Mouse (Mus musculus): ENCODE measurements at regions not wholly inside any gene's neighbourhood (a gene's known extent, or its start where the extent isn't known, plus 50 kb on each side); places are given as distances from the start of the nearest gene placed in this dataset.

DNA sequence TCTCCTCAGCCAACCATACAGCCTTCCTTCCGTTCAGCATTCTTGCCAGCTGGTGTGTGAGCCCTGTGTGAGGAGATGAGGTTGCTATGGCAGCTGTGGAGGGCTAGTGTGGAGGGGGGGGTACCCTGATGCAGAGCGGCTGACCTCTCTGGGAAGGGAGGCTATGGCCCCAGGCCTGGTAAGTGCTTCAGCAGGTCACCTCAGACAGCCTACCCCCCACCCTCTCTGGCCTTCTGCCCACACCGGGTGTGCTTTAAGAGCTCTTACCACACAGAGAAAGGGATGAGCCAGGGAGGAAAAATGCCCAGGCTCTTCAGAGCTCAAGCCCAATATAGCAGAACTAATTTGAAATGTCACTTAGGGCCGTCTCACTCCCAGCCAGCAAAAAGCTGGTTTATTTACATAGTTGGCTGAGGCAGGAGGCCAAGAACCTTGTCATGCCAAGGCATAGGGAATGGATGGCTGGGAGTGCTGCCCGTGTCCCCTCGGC lies 69.1 kb upstream of the Pja1 start:
- 47% methylated on average over 6 of the region's 6 CpGs for WGBS
- H3K4me3 ChIP-seq, result no peak overlapping the region
- peaks cover 6% of the 10 kb centered on the region for H3K27me3 ChIP-seq
- ATAC-seq (replicated peaks; ENCODE audit: insufficient number of reproducible peaks, insufficient read depth, low FRiP score, low read depth), result peak; percentile 60; the same call in 1 of the 2 replicates
- no peaks in the 10 kb centered on the region for H3K36me3 ChIP-seq
- no peak overlapping the region for H3K4me2 ChIP-seq
- H3K4me1 ChIP-seq (replicated peaks), result peaks cover 9% of the 10 kb centered on the region; the same call in 1 of the 2 replicates
- no peaks in the 10 kb centered on the region for H3K9me3 ChIP-seq (replicated peaks)
- no peak overlapping the region for H3K9ac ChIP-seq
- no peak overlapping the region for H3K27ac ChIP-seq

DNA sequence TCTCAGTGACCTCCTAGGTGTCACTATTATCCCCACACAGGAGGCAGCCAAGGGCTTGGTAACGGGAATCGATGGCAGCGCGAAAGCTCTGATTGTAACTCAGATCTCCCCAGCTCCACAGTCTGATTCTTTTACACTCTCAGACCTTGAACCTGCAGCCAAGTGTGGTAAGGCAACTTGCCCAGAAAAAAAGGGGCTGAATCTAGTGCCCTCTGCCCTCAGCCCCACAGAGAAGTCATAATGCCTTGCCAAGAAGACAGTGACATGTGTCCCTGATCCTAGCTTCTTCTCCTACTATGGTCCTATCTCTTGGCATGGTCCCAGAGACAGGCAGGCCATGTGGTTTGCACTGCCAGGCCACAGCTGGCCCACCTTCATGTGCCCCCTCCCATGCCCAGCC lies 68.6 kb upstream of the Pja1 start:
- Histone ChIP-seq H3K9me3 (replicated peaks) (no peaks in the 10 kb centered on the region), H3K4me1 (replicated peaks) (peaks cover 9% of the 10 kb centered on the region; the same call in 1 of the 2 replicates), H3K27me3 (peaks cover 6% of the 10 kb centered on the region), H3K27ac (no peak overlapping the region), H3K4me3 (no peak overlapping the region), H3K4me2 (no peak overlapping the region), H3K9ac (no peak overlapping the region), H3K36me3 (no peaks in the 10 kb centered on the region)
- 81% methylated on average over 4 of the region's 4 CpGs for WGBS
- ATAC-seq (replicated peaks; ENCODE audit: insufficient number of reproducible peaks, insufficient read depth, low FRiP score, low read depth), result no peak

DNA sequence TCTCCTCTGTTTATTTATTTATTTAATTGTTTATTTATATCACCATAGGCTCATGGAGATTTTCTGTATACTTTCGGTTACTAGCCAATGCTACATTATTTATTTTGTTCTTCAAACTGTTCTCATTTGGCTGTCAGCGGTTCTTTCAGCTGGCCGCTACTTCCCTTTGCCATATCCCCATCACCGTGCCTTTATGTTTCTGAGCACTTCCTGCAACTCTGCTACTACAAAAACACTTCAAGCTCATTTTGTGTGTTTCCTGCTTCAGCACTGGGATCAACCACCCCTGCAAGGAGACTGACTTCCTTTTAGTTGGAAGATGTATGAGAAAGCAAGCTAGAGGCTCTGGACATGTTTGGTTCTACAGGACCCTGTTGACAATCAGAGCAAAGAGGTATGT lies 66.7 kb upstream of the Pja1 start:
- no peak overlapping the region for H3K4me2 ChIP-seq
- no peak overlapping the region for H3K27ac ChIP-seq
- H3K4me3 ChIP-seq, result no peak overlapping the region
- H3K27me3 ChIP-seq, result peaks cover 7% of the 10 kb centered on the region
- no peak for ATAC-seq (replicated peaks; ENCODE audit: insufficient number of reproducible peaks, insufficient read depth, low FRiP score, low read depth)
- peaks cover 9% of the 10 kb centered on the region; the same call in 1 of the 2 replicates for H3K4me1 ChIP-seq (replicated peaks)
- H3K36me3 ChIP-seq, result no peaks in the 10 kb centered on the region
- H3K9ac ChIP-seq, result no peak overlapping the region
- WGBS, result 71% methylated on average over 4 of the region's 4 CpGs
- H3K9me3 ChIP-seq (replicated peaks), result no peaks in the 10 kb centered on the region

DNA sequence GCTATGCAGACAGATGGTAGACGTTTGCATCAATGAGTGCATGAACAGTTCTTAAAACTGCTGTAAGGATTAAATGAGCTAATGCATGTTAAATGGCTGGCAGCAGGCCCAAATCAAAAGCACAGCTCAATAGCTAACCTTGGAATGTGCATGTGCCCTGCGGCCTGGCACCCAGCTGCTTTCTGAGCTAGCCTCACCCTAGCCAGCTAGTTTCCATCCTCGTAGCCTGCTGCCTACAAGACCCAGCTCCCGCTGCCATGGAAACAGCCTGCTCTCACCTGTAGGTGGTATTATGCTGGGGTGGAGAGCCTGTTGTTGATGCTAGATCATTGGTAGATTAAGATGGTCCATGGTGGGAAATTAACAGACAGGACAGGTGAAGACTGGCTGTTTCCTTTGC lies 63.8 kb upstream of the Pja1 start:
- WGBS, result 79% methylated on average over 4 of the region's 4 CpGs
- no peak overlapping the region for H3K9ac ChIP-seq
- H3K36me3 ChIP-seq, result no peaks in the 10 kb centered on the region
- H3K4me3 ChIP-seq, result no peak overlapping the region
- peaks cover 7% of the 10 kb centered on the region; the same call in 1 of the 2 replicates for H3K4me1 ChIP-seq (replicated peaks)
- no peaks in the 10 kb centered on the region for H3K9me3 ChIP-seq (replicated peaks)
- ATAC-seq (replicated peaks; ENCODE audit: insufficient number of reproducible peaks, insufficient read depth, low FRiP score, low read depth), result no peak
- H3K27me3 ChIP-seq, result peaks cover 7% of the 10 kb centered on the region
- no peak overlapping the region for H3K27ac ChIP-seq
- no peak overlapping the region for H3K4me2 ChIP-seq

DNA sequence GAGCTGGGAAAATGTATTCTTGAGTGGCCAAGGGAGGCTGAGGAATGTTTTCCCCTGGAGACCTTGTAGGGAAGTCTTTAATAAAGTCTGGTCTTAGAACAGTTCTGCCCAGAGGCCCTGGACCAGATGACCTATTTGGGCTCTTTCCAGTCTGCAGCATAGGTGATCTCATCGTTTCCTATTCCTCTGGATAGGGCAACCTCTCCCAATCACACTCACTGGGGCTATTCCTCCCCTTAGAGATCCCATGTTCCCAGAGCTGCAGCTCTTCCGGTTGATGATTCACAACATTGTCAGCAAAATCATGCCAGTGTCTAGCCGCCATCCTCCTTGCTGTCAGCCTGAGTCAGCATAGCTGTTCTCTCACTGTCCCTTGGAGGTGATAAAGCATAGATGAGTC lies 60.1 kb upstream of the Pja1 start:
- WGBS, result 51% methylated on average over 3 of the region's 3 CpGs
- no peak; the same call in 1 of the 2 replicates for ATAC-seq (replicated peaks; ENCODE audit: insufficient number of reproducible peaks, insufficient read depth, low FRiP score, low read depth)
- peaks cover 4% of the 10 kb centered on the region for H3K27me3 ChIP-seq

DNA sequence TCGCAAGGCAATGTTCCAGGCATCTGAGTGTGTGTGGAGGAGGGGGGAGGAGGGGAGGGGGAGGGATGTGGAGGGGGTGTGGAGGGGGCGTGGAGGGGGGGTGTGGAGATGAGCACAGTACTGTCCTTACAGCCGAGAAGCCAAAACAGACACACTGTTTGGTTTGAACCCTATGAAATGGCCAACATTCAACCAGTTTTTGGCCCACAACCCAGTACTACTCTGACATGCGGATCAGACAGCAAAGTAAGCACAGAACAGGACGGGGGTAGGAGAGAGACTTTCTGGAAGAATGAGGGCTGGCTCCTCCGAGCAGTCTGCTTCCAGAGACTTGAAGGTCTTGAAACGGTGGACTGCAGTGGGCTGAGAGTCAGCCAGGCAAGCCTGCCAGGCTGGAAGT lies 59.4 kb upstream of the Pja1 start:
- Histone ChIP-seq H3K27ac (no peak overlapping the region), H3K9me3 (replicated peaks) (no peaks in the 10 kb centered on the region), H3K4me3 (no peak overlapping the region), H3K27me3 (peaks cover 6% of the 10 kb centered on the region), H3K4me2 (no peak overlapping the region), H3K36me3 (no peaks in the 10 kb centered on the region), H3K9ac (no peak overlapping the region), H3K4me1 (replicated peaks) (0 out of 2 replicates have a peak, but pooled peaks cover 2% of the 10 kb centered on the region)
- ATAC-seq (replicated peaks; ENCODE audit: insufficient number of reproducible peaks, insufficient read depth, low FRiP score, low read depth), result no peak
- 56% methylated on average over 6 of the region's 7 CpGs for WGBS

More for the DNA sequence above, 60.1 kb upstream of the Pja1 start:
- H3K9ac ChIP-seq, result no peak overlapping the region
- H3K4me1 ChIP-seq (replicated peaks), result 0 out of 2 replicates have a peak, but pooled peaks cover 2% of the 10 kb centered on the region
- no peak overlapping the region for H3K4me3 ChIP-seq
- H3K27ac ChIP-seq, result no peak overlapping the region
- no peaks in the 10 kb centered on the region for H3K9me3 ChIP-seq (replicated peaks)
- H3K36me3 ChIP-seq, result no peaks in the 10 kb centered on the region
- H3K4me2 ChIP-seq, result no peak overlapping the region

DNA sequence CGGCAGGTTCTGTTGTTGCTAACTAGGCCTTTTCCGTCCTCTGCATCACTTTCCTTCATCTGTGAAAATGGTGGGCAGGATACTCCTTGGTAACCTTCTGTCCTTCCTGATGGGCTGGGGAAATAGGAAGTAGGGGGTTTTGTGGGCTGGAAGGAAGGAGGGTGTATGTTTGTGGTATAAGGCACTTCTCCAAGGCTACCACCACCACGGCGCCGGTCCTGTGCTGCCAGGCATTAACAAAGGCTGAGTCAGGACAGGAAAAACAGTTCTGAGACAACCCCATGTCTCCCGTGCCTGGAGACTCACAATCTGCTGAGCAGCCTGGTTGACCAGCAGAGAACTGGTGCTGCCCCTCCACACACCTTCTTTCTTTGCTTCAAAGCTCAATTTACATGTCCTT lies 52.2 kb upstream of the Pja1 start:
- 26% methylated on average over 6 of the region's 6 CpGs for WGBS
- Histone ChIP-seq H3K4me1 (replicated peaks) (no peaks in the 10 kb centered on the region), H3K27ac (no peak overlapping the region), H3K36me3 (no peaks in the 10 kb centered on the region), H3K9ac (no peak overlapping the region), H3K27me3 (peaks cover 29% of the 10 kb centered on the region), H3K4me2 (no peak overlapping the region), H3K4me3 (no peak overlapping the region), H3K9me3 (replicated peaks) (no peaks in the 10 kb centered on the region)
- ATAC-seq (replicated peaks; ENCODE audit: insufficient number of reproducible peaks, insufficient read depth, low FRiP score, low read depth), result no peak

DNA sequence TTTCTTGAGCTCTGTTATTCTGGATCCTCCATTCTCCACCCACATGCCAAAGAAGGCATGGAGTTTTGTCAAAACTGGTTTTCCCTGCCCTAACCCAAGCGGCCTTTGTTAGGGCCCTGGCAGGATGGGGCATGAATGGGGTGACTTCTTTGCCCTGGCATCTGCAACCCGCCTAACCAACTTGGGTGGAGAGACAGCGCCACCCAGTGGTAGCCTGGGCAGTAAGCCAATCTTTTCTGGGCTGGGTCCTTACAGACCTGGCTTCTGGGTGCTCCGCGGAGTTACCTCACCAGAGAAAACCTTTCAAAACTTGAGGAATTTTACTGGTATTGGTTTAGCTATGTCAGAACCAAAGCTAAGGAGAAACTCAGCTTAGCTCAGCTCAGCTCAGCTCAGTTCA lies 51.8 kb upstream of the Pja1 start:
- Histone ChIP-seq H3K9ac (no peak overlapping the region), H3K4me1 (replicated peaks) (peaks cover 1% of the 10 kb centered on the region; the same call in 1 of the 2 replicates), H3K4me3 (no peak overlapping the region), H3K27ac (no peak overlapping the region), H3K4me2 (no peak overlapping the region), H3K36me3 (no peaks in the 10 kb centered on the region), H3K9me3 (replicated peaks) (no peaks in the 10 kb centered on the region), H3K27me3 (peaks cover 29% of the 10 kb centered on the region)
- no peak for ATAC-seq (replicated peaks; ENCODE audit: insufficient number of reproducible peaks, insufficient read depth, low FRiP score, low read depth)
- 23% methylated on average over 5 of the region's 5 CpGs for WGBS

DNA sequence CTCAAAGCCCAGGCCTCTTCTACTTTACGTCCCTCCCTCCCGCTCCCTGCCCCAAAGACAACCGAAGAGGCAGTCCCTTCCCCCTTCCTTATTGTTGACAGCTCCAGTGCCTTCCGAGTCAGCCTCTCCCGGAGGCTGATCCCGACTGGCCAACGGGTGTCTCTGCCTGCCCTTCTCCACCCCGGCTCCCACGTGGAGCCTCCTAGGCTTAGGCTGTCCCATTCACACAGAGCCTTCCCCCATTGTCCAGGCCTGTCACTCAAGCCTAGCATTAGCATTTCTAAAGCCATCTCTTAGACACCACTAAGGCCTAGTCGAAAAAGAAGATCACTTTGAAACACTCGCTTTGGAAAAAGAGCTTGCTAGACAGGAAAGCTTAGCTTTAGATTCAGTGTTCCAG lies 51.2 kb upstream of the Pja1 start:
- WGBS, result 44% methylated on average over 11 of the region's 11 CpGs
- no peak for ATAC-seq (replicated peaks; ENCODE audit: insufficient number of reproducible peaks, insufficient read depth, low FRiP score, low read depth)

DNA sequence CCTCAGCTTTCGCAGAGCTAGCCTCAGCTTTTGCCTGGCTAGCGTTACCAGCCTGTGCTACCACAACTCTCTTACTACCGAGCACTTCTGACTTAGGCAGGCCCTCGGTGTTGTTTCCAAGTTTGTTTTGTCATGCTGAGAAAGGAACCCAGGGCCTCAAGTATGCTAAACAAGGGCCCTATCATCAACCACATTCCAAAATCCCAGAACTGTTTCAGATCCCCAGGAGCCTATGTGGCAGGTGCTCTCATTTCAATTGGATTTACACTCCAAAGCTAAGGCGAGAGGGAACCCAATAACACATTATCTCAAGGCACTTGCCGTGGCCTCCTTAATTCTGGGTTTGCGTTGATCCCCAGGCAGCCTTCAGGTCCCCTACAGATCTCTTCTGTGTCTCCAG lies 50.8 kb upstream of the Pja1 start:
- Histone ChIP-seq H3K4me2 (no peak overlapping the region), H3K4me3 (no peak overlapping the region), H3K4me1 (replicated peaks) (peaks cover 2% of the 10 kb centered on the region; the same call in 1 of the 2 replicates), H3K27me3 (peaks cover 29% of the 10 kb centered on the region), H3K9ac (no peak overlapping the region), H3K36me3 (no peaks in the 10 kb centered on the region), H3K27ac (no peak overlapping the region), H3K9me3 (replicated peaks) (no peaks in the 10 kb centered on the region)
- 61% methylated on average over 7 of the region's 7 CpGs for WGBS
- ATAC-seq (replicated peaks; ENCODE audit: insufficient number of reproducible peaks, insufficient read depth, low FRiP score, low read depth), result no peak

More for the DNA sequence above, 51.2 kb upstream of the Pja1 start:
- Histone ChIP-seq H3K27ac (no peak overlapping the region), H3K36me3 (no peaks in the 10 kb centered on the region), H3K4me1 (replicated peaks) (peaks cover 2% of the 10 kb centered on the region; the same call in 1 of the 2 replicates), H3K4me3 (no peak overlapping the region), H3K9me3 (replicated peaks) (no peaks in the 10 kb centered on the region), H3K9ac (no peak overlapping the region), H3K27me3 (peaks cover 29% of the 10 kb centered on the region), H3K4me2 (no peak overlapping the region)
